Mouse (Mus musculus): ENCODE results near the gene Acnat1.

- TF ChIP-seq CTCF (IDR thresholded peaks at IDR 0.05; ENCODE audit: borderline replicate concordance, control insufficient read depth, extremely low read depth, insufficient read depth, low read length, poor library complexity) (no peak), POLR2A (IDR thresholded peaks at IDR 0.05; ENCODE audit: control insufficient read depth, extremely low read depth, insufficient read depth, low read length, poor library complexity) (no peak)
These were observed 48.9 kb upstream of the Acnat1 start for GRCm38 (mm10) chr4:49522576-49522975.

Measured in thymus, adult 2 months (tissue).